19 mouse cellular contexts compared by ENCODE assay signal in the genomic region with DNA sequence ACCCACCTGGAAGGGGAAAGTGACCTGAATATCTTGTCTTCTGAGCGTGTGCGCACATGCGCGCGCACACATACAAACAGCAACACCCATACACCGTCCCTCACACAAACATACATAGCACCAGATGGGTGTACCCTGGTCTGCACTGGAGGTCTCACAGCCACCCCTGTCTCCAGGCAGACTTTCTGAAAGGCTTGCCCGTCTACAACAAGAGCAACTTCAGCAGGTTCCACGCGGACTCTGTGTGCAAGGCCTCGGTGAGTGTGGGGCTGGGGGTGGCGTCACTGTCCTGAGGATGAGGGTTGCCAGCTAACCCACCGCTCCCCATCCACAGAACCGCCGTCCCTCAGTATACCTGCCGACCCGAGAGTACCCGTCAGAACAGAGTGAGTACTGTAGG. TPM values are rescaled to one million over a fixed set of nuclear protein-coding genes. Genes with fewer than 3 reads are reported as not detected.
DNase-seq lines count a peak whose midpoint lies in the region; ATAC-seq and TF ChIP-seq lines count a peak whose summit lies in the region.
"Had no signal": no experiment of that assay in that cellular context is flagged by ENCODE, and none has a peak within 500 bp of the region (broad histone marks: within the 10 kb centered on the region; RNA-seq: fewer than 3 reads in every experiment).

No protein-coding gene starts in this region.

- peak; percentile 12 to 13 for DNase-seq in cerebellum, adult 18-20 months
- peak; percentile 53 for DNase-seq in cerebellum, adult 9-11 months
- no peak for DNase-seq in cerebellum, postnatal 36 days
- peak; percentile 45 for DNase-seq in midbrain, embryonic 11.5 days (ENCODE audit: low spot score, missing footprints)
- DNase-seq in ES-E14 (ENCODE audit: low read depth, low spot score) = no peak
- DNase-seq in lung, postnatal 4 days = no peak
- DNase-seq: adrenal gland, adult 8-10 months; adrenal gland, postnatal 14 days; adrenal gland, postnatal 36 days; forebrain, postnatal 0 days had no signal

- H3K27me3 ChIP-seq in midbrain, embryonic 11.5 days (ENCODE audit: control insufficient read depth, insufficient read depth, low read length) = no peaks in the 10 kb centered on the region
- H3K27me3 ChIP-seq in midbrain, embryonic 16.5 days (ENCODE audit: control insufficient read depth, insufficient read depth, low read depth, low read length) = no peaks in the 10 kb centered on the region
- H3K27me3 ChIP-seq: embryonic facial prominence, embryonic 12.5 days; forebrain, embryonic 13.5 days; forebrain, embryonic 15.5 days; Patski had no signal

- H3K9ac ChIP-seq in midbrain, embryonic 11.5 days (ENCODE audit: low read length) = no peak overlapping the region
- H3K9ac ChIP-seq in midbrain, embryonic 16.5 days (ENCODE audit: low read depth, low read length) = no peak overlapping the region
- H3K9ac ChIP-seq in ES-E14 (ENCODE audit: insufficient read depth, low read depth, low read length, poor library complexity, severe bottlenecking) = 0 out of 2 replicates have a peak overlapping the region, but pooled peaks have one; percentile 0
- H3K9ac ChIP-seq: embryonic facial prominence, embryonic 12.5 days; forebrain, embryonic 13.5 days; forebrain, embryonic 15.5 days; forebrain, postnatal 0 days had no signal

- no peak overlapping the region for H3K4me2 ChIP-seq in midbrain, embryonic 11.5 days
- no peak overlapping the region for H3K4me2 ChIP-seq in midbrain, embryonic 16.5 days (ENCODE audit: low read length)
- H3K4me2 ChIP-seq: embryonic facial prominence, embryonic 12.5 days; forebrain, embryonic 13.5 days; forebrain, embryonic 15.5 days had no signal

- in situ Hi-C loops in ES-E14 (cut with MboI; ENCODE audit: low sequenced_read_pairs in 2 of 2, unreplicated experiment in 2 of 2) = no loop called here

- peaks cover 17% of the 10 kb centered on the region for H3K4me1 ChIP-seq in midbrain, embryonic 11.5 days (ENCODE audit: control insufficient read depth, insufficient read depth, low read length)
- H3K4me1 ChIP-seq in midbrain, embryonic 16.5 days (ENCODE audit: control insufficient read depth, insufficient read depth, low read length) = peaks cover 18% of the 10 kb centered on the region
- H3K4me1 ChIP-seq in ES-E14 (ENCODE audit: control insufficient read depth in 2 of 2, insufficient read depth in 2 of 2, low read length in 2 of 2, poor library complexity in 1 of 2) = peaks cover 2 to 9% of the 10 kb centered on the region in 2 experiments; a peak in 2 of 4 replicates

- H3K36me3 ChIP-seq in midbrain, embryonic 11.5 days (ENCODE audit: control insufficient read depth, insufficient read depth, low read length) = peaks cover 12% of the 10 kb centered on the region; the same call in 1 of the 2 replicates
- H3K36me3 ChIP-seq in midbrain, embryonic 16.5 days (ENCODE audit: control insufficient read depth, insufficient read depth, low read length) = peaks cover 23% of the 10 kb centered on the region
- H3K36me3 ChIP-seq in ES-E14 (ENCODE audit: control insufficient read depth, insufficient read depth, low read length, poor library complexity, severe bottlenecking) = peaks cover 37% of the 10 kb centered on the region

- H3K9me3 ChIP-seq in midbrain, embryonic 11.5 days (ENCODE audit: control insufficient read depth, low read length) = no peaks in the 10 kb centered on the region
- no peaks in the 10 kb centered on the region for H3K9me3 ChIP-seq in midbrain, embryonic 16.5 days (replicated peaks; ENCODE audit: control insufficient read depth, low read length, poor library complexity, severe bottlenecking)
- H3K9me3 ChIP-seq in ES-E14 (ENCODE audit: control insufficient read depth, insufficient read depth, low read depth, low read length) = no peaks in the 10 kb centered on the region
- H3K9me3 ChIP-seq: embryonic facial prominence, embryonic 10.5 days; embryonic facial prominence, embryonic 12.5 days; forebrain, embryonic 13.5 days; forebrain, embryonic 15.5 days; G1E had no signal

- WGBS in midbrain, embryonic 11.5 days = 95% methylated on average over 17 of the region's 17 CpGs
- 95% methylated on average over 17 of the region's 17 CpGs for WGBS in midbrain, embryonic 16.5 days

- no peak for ATAC-seq in cerebellum, adult (ENCODE audit: insufficient number of reproducible peaks, low FRiP score, low TSS enrichment)
- no peak for ATAC-seq in midbrain, embryonic 11.5 days (ENCODE audit: low FRiP score)
- no peak for ATAC-seq in midbrain, embryonic 16.5 days
- ATAC-seq: activated CD4-positive, CD25-positive, alpha-beta regulatory T cell, adult 4 months; forebrain, embryonic 13.5 days; forebrain, embryonic 15.5 days; forebrain, postnatal 0 days; Patski had no signal

- no peak overlapping the region for H3K4me3 ChIP-seq in midbrain, embryonic 11.5 days (ENCODE audit: low read depth, low read length)
- no peak overlapping the region for H3K4me3 ChIP-seq in midbrain, embryonic 16.5 days (ENCODE audit: low read depth, low read length)
- H3K4me3 ChIP-seq in ES-E14 (ENCODE audit: insufficient read depth in 1 of 2, low read depth in 1 of 2, low read length in 2 of 2, poor library complexity in 1 of 2, severe bottlenecking in 1 of 2) = no peak overlapping the region; a peak in 1 of 4 replicates
- H3K4me3 ChIP-seq: embryonic facial prominence, embryonic 12.5 days; forebrain, embryonic 13.5 days; forebrain, embryonic 15.5 days had no signal

- H3K27ac ChIP-seq in midbrain, embryonic 11.5 days (ENCODE audit: low read depth, low read length) = no peak overlapping the region
- H3K27ac ChIP-seq in midbrain, embryonic 16.5 days (ENCODE audit: low read length) = no peak overlapping the region
- no peak overlapping the region for H3K27ac ChIP-seq in ES-E14 (ENCODE audit: insufficient read depth, low read depth, low read length, poor library complexity, severe bottlenecking)
- H3K27ac ChIP-seq: embryonic facial prominence, embryonic 10.5 days; embryonic facial prominence, embryonic 12.5 days; forebrain, embryonic 13.5 days; forebrain, embryonic 15.5 days had no signal

TF ChIP-seq in ES-E14, 5 proteins besides CTCF, POLR2A, EP300 and RAD21:
- no peak for TF ChIP-seq MAFK (IDR thresholded peaks at IDR 0.05; ENCODE audit: insufficient read depth, low read depth, low read length)
- TF ChIP-seq CHD2 (IDR thresholded peaks at IDR 0.05; ENCODE audit: low read depth, low read length) = no peak
- no peak for TF ChIP-seq ZC3H11A (IDR thresholded peaks at IDR 0.05; ENCODE audit: borderline replicate concordance, low read depth, low read length)
- TF ChIP-seq ZNF384 (IDR thresholded peaks at IDR 0.05; ENCODE audit: low read depth, low read length) = no peak
- TF ChIP-seq HCFC1 (IDR thresholded peaks at IDR 0.05; ENCODE audit: borderline replicate concordance, insufficient read depth, low read length) = no peak

RNA-seq across cellular contexts. Expression of a gene that starts 2.9 kb away (rescaled TPM):
- 128 and 129 TPM in 2 replicates for polyA plus RNA-seq in midbrain, embryonic 11.5 days (2014; fragmentation: Nextera tagmentation; extraction: Ambion mirVana)
- 224 and 231 TPM in 2 replicates for polyA plus RNA-seq in midbrain, embryonic 16.5 days (2015; fragmentation: Nextera tagmentation; extraction: Ambion mirVana)
- 60.5 and 65.1 TPM in 2 replicates for total RNA-seq in ES-E14 (2012; rRNA removed)

RNA-seq across cellular contexts. Expression of a gene that starts 7.1 kb away (rescaled TPM):
- polyA plus RNA-seq in midbrain, embryonic 11.5 days (2014; fragmentation: Nextera tagmentation; extraction: Ambion mirVana) = 249 and 251 TPM in 2 replicates
- polyA plus RNA-seq in midbrain, embryonic 16.5 days (2015; fragmentation: Nextera tagmentation; extraction: Ambion mirVana) = 182 and 191 TPM in 2 replicates
- 135 and 148 TPM in 2 replicates for total RNA-seq in ES-E14 (2012; rRNA removed)

RNA-seq across cellular contexts. Expression of a gene that starts 8.4 kb away (rescaled TPM):
- 36.4 and 42.2 TPM in 2 replicates for polyA plus RNA-seq in midbrain, embryonic 11.5 days (2014; fragmentation: Nextera tagmentation; extraction: Ambion mirVana)
- polyA plus RNA-seq in midbrain, embryonic 16.5 days (2015; fragmentation: Nextera tagmentation; extraction: Ambion mirVana) = 176 TPM in 2 replicates
- 11.7 and 12.2 TPM in 2 replicates for total RNA-seq in ES-E14 (2012; rRNA removed)

RNA-seq across cellular contexts. Expression of a gene that starts 13.9 kb away (rescaled TPM):
- 4.0 and 4.7 TPM in 2 replicates for polyA plus RNA-seq in midbrain, embryonic 11.5 days (2014; fragmentation: Nextera tagmentation; extraction: Ambion mirVana)
- 4.0 and 5.9 TPM in 2 replicates for polyA plus RNA-seq in midbrain, embryonic 16.5 days (2015; fragmentation: Nextera tagmentation; extraction: Ambion mirVana)
- 10.6 and 22.3 TPM in 2 replicates for total RNA-seq in ES-E14 (2012; rRNA removed)

RNA-seq across cellular contexts. Expression of a gene that starts 16.0 kb away (rescaled TPM):
- polyA plus RNA-seq in midbrain, embryonic 11.5 days (2014; fragmentation: Nextera tagmentation; extraction: Ambion mirVana) = 4.0 and 4.6 TPM in 2 replicates
- polyA plus RNA-seq in midbrain, embryonic 16.5 days (2015; fragmentation: Nextera tagmentation; extraction: Ambion mirVana) = 11.8 and 12.5 TPM in 2 replicates
- total RNA-seq in ES-E14 (2012; rRNA removed) = 60.4 and 63.8 TPM in 2 replicates

Comparison
In these comparisons a context has a peak if more than half of its experiments do, and no peak if none do; other contexts are left out.
1. DNase-seq: peak in cerebellum, adult 18-20 months (2 of 2), cerebellum, adult 9-11 months (single experiment) and midbrain, embryonic 11.5 days (single experiment); none in cerebellum, postnatal 36 days (0 of 2), ES-E14 (single experiment) and lung, postnatal 4 days (0 of 2).